Mouse (Mus musculus) cerebellum, adult 18-20 months (tissue): Measurements from ENCODE around the gene Gm49320.
A peak's percentile ranks its signal among the peaks of the same experiment; 100 is the strongest.

Experiments used
- DNase-seq, 2 experiments: peaks; one replicate each; pipeline ENCODE4 v3.0.0; 2021

Gm49320 gene

DNA sequence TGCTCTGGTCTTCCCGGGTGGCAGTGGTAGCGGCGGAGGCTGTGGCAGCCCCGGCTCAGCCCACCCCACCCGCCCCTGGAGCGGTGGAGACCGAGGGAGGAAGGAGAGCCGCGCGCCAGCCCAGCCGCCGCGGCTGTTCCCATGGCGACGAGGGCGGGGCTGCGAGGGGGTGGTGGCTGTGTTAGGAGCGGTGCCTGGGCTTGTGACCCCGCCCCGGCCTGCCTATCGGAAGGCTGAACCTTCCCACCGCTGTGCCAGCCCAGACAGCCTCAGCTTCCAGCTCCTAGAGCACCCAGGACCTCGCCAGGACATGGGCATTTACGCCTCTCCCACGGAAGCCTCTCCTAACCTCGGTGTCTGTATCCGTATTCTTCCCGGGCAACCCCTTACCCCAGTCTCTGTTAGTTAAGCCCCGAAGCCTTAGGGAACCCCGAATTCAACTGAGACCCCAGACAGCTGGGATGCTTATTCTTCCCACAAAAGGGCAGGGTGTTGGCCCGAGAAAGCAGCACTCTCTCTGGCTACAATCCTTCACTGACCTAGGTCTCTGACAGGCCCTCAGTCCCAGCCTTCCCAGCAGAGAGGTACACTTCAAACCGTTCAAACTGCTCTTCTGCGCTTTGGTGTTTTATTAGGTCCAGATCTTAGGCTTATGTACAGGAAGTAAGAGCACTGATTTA, 20.6 kb downstream of the Gm49320 start, which contains the start of gene Ctxn1:
TSS of gene Ctxn1 (minus strand) at position 150 of the 680 bp plus-strand sequence.
- DNase-seq, result peak; percentile 77 to 83

DNA sequence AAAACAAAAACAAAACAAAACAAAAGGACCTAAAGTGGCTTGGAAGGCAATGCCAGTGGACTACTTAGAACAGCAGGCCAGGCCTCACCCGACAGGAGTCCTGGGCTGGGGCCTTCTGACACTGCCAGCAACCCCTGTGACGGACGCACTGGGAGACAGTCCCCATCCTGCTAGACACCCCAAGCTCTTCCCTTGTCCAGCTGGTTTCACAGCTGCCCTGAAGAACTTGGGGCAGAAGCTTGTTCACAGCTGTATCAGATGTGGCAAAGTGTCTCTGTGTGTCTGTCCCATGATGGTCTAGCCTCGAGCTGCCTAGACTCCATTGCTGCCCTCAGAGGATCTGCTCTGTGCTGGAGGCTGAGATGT, 21.1 kb downstream of the Gm49320 start:
- DNase-seq, result no peak

- DNase-seq, result no peak
Measured at GRCm38 (mm10) chr8:4263105-4263791, 24.6 kb downstream of the Gm49320 start.

DNA sequence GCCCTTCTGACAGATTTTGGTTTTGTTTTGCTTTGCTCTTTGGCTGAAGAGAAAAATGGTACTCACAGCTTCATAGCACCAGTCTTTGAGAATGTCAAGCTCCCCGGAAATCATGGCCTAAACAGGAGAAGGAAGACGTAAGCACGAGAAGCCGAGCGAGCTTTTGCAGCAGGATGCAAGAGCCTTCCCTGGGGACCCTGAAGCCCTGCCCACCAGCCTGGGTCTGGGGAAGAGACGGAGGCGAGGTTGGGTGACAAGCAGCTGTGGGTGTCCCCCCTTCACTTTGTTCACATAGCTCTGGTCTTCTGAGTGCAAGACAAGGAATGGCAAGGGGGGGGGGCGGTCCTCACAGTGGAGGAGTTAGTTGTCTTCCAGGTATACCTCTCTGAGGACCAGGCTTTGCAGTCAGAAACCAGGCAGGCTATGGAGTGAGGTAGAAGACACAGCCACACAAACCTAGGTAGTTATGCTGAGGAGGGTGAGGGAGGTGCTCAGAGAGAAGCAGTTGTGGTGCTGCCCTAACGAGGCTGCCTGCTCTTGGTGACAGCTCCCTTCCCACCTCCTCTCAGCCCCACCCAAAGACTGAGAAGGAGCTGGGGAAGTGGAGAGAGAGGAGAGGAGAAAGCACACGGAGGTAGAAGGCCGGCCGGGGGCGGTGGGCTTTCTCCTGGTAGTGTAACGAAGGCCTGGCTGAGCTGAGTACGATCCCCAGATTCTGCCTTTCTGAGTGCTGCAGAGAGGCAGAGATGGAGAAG, 26.7 kb downstream of the Gm49320 start:
- no peak for DNase-seq

DNA sequence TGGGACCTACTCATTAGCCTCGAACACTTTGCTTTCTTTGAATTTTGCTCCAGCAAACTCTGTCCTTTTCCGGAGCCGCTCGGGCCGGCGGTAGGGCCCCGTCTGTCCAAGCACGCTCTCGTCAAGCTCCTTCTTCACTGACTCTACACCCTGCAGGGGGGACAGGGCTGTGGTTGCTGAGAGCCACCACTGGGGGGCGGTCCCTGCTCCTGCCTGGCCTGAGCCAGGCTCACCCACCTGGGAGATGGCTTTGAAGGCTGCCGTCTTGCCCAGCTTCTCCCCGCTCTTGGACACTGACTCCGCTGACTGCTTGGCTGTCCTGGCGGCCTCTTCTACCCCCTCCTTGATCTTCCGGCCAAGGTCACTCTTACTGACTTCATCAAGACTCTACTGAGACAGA, 29.0 kb downstream of the Gm49320 start:
- no peak for DNase-seq

DNA sequence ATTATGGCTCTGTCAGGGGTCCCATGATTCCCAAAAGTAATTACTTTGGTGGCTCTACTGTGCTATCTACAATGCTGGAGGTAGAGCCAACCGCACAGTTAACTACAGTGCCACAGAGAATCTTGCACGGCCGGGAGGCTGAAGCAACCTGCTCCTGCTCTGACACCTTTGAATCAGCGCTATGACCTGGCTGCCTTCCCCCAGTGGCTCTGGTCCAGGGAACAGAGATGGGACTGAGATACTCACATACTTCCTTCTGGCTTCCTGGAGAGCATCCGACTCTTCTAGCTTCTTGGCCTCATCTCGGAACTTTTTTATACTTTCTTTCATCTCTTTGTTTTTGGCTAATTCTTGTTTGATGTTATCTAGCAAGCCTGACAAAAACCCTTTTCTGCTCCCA, 30.9 kb downstream of the Gm49320 start:
- no peak for DNase-seq

DNA sequence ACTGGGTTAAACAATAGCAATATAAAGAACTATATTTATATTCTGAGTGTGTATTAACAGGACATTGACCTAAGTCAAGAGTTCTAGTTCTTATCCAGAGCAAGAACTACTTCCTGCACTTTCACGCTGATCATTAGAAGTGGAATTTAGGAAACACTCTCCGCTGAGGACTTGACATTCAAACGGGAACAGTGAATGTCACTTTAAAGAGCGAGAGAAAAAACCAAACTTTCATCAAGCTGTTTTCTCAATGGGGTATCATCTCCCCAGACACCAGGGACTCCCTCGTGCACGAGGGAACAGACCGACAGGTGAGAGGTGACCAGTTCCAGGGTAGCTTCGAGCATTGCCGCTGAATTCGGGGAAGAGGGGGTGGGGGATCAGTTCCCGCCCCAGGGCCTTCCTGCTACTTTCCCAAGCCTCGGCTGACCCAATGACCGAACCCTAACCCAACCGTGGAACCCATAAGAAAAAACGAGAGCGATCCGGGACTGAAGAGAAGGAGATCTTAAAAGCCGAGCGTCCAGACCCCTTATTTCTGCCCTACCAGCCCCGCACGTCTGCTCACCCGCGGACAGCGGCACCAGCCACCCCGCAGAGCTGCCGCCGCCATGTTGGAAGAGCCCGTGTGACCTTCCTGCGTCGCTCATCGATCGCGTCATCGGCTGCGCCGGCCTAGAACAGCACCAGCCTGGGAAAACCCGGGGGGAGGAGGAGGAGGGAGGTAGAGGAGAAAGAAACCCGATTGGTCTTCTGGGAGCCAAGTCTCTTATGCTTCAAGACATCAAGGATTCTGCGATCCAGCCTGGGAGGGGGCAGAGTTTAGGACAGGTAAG, 36.8 kb downstream of the Gm49320 start, which contains the start of gene Timm44:
TSS of gene Timm44 (minus strand) at position 639 of the 836 bp plus-strand sequence.
- DNase-seq, result peak; percentile 98 to 99

DNA sequence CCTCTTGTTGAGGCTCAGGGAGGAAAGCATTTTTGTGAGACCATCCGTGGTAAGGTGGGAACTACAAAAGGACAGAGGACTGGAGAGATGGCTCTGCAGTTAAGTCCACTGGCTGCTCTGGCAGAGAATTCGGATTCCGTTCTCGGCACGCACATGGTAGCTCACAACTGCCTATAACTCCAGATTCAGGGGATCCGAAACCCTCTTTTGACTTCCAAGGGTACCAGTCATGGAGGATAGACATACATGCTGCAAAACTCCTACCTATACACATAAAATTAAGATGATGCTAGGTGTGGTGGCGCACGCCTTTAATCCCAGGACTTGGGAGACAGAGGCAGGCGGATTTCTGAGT, 37.4 kb downstream of the Gm49320 start:
- no peak for DNase-seq

- no peak for DNase-seq
Measured at GRCm38 (mm10) chr8:4292738-4293137, 54.1 kb downstream of the Gm49320 start.

DNA sequence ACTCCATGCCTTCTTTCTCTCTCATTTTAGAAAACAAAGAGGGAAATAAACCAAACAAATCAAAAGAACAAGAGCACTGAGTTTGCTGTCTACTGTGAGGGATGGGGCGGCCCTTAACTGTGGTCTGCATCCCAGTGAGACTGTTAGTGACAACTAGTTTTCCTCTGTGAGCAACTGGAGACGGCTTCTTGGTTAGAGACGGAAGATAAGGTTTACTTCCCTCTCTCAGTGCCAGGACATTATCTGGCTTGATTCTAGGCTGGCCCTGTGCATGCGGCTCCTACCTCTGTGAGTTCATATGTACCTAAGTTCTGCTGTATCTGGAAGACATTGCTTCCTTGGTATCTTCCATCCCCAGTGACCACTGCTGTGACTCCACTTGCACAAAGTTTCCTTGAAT, 59.2 kb downstream of the Gm49320 start:
- no peak for DNase-seq
